Mouse (Mus musculus) megakaryocyte-erythroid progenitor cell, adult 5-6 weeks (primary cell): ENCODE measurements around the gene Scaf1. TPM values are rescaled to one million over a fixed set of nuclear protein-coding genes. Genes with fewer than 3 reads are reported as not detected.

Experiments
- ATAC-seq: replicated peaks from 2 replicates; pipeline ENCODE4 v1.8.0; 2016; ENCODE audit warnings: mild to moderate bottlenecking, inconsistent platforms; ENCODE audit not compliant: severe bottlenecking, poor library complexity, low FRiP score, low TSS enrichment
- total RNA-seq, 2 experiments: library from RNA; stranded (forward) in 1 of 2; stranded (reverse) in 1 of 2; fragments of 200-1000, 215-1000 nt in 1 of 2; fragments of >200 nt in 1 of 2; fragmentation: Nextera tagmentation in 1 of 2; gene quantifications; 2 replicates each; pipeline ENCODE4 v1.2.3; 2014 to 2017

The Scaf1 gene
- 33.0 and 46.3 TPM in 2 replicates for total RNA-seq (2014; fragmentation: Nextera tagmentation)
- total RNA-seq (2017) = 7.2 and 10.2 TPM in 2 replicates

DNA sequence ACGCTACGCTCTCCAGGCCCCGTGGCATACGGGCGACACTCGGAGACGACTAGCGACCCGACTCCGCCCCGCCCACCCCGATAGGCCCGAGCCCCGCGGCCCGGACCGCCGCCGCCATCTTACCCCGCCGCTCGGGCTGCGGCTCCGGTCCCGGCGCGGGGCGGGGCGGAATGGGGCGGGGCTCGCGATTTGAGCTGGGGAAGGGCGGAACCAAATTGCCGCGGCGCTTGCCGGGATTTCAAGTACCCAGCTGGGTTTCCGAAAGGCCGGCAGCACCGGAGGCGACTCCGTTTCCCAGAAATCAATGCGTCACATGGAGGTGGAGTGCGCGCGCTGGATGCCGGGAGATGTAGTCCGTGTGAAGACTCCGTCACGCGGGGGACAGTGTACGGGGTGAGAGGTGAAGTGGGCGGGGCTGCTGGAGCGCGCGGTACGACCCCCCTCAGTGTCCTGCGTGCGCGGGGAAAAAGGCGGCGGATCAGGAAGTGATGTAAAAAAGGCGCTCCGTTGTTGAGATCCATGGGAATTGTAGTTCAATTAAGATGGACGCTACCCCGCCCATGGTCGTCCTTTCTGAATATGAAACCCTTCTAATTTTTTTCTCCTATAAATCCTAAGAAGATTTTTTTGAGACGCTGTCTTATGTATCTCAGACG lies at the start of gene Scaf1:
Gene Scaf1 (minus strand): TSS at position 407 of the 656 bp plus-strand sequence.
- ATAC-seq = peak; percentile 65

DNA sequence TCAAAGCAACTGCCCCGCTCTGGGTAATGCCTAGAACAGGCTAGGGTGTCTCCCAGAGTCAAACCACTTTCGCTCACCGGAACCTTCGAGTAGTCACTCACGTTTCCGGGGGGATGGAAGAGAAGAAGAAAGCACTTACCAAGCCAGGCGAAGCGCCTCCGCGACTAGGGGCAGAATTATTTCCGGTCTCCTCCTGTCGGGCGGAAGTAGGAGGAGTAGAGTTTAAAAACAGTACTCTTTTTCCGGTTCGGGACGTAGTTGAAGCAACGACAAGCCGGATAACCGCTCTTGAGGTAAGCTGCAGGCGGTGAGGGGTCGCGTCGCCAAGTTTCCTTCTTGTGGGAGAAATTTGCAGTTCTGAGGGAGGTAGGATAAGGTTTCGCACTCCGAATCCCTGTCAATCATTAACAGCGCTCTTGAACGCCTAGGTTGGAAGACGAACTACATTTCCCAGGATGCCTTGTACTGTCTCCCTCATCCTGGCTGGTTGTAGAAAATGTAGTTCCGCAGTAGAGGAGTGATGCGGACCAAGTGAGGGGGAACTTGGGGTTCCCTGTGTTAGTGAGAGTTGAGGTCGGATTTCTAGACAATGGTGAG lies 46.2 kb upstream of the Scaf1 start, which contains the start of the genes Nosip and Prrg2:
Gene Nosip (plus strand): TSS at position 191 of the 597 bp plus-strand sequence.
Gene Prrg2 (minus strand): TSS at position 439 of the 597 bp plus-strand sequence.
- ATAC-seq = peak; percentile 88

DNA sequence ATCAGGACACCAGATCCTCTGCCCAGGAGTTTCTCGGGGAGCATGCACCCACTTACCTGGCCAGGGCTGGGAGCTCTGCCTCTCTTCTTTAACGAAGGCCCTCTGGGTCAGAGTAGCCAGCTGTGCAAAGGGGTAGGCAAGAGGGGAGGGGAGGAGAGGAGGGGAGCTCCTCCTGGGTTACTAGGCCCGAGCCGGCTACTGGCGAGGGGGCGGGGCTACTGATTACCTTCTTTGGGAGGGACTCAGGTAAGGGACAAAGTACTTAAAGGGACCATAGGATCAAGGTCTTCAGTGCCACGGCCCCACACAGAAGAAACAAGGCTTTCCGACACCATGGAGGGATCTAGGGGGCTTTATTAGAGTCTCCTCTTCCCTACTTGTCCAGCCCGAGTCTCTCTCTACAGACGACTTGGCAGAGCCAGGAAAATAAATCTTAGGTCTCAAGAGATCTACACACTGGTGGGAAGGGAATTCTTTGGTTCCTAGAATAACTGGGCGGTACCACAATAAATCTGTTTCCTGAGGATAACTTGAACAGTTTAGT lies 45.4 kb upstream of the Scaf1 start:
- no peak for ATAC-seq

DNA sequence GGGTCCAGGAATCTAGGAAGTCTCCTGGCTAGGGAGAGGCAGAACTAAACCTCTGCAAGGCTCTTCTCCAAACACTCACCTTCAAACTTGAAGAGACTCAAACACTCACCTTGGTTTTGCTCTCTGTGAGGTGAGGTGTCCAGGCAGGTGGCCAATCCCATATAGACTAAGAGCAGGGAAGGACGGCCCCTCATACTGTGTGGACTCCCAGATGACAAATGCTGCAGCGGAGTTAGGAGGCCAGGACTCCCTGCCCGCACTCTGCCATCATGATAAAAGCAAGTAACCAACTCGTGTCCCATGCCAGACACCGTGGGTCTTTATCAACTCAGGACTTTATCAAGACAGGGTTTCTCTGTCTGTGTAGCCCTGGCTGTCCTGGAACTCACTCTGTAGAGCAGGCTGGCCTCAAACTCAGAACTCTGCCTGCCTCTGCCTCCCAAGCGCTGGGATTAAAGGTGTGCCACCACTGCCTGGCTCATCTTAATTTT lies 44.5 kb upstream of the Scaf1 start:
- no peak for ATAC-seq

DNA sequence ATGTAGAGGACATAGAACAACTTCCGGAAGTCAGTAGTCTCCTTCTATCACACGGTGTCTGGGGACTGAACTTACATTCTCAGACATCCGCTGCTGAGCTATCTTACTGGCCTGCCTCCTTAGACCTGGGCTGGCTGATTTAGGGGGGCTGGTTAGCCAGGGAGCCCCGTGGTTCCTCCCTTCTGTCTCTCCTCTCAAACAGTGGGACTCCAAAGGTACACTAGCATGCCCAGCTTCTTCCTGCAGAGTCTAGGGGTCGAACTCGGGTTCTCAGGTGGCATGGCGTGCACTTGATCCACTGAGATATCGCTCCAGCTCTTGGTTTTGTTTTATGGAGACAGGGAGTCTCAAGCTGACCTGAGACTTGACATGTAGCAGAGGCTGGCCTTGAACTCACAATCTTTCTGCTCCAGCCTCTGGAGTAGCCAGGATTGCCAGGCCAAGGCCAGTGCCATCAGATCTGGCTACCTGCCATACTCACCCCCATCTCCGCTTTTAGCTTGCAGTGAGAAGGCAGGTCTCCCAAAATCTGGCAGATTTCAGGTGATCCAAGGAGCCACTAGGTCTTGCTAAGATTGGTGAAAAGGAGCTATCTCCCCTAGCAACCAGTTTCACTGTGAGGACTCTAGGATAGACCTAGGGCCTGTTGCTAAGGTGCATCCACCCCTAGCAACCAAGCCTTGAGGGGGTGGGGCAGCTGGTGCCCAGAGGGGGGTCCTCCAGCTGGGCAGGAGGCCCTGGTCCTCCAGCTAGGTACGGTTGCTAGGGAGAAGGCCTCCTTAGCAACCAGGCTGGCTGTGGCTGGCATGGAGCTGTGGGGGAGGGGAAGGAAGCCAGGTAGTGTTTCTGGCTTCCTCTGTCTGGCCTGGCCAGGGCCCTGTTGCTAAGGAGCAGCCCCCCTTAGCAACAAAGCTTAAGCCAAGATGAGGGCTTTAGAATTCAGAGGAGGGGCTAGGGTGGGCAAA lies 42.7 kb upstream of the Scaf1 start:
- ATAC-seq = no peak

DNA sequence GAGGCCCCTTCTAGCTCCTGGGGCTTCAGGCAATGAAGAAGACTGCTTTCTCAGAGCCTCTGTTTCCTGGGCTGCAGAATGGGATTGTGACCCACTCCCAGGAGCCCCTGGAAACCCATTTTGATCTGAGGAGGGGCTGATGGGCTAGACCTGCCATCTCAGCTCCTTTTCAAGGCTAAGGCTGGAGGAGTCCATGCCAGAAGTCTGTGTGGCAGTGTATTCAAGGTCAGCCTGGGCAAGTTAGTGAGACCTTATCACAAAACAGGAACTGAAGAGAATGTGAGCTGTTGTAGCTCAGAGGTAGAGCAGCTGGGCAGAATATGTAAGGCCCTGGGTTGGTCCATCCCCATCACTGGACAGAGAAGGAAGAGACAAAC lies 40.8 kb upstream of the Scaf1 start:
- ATAC-seq = no peak

DNA sequence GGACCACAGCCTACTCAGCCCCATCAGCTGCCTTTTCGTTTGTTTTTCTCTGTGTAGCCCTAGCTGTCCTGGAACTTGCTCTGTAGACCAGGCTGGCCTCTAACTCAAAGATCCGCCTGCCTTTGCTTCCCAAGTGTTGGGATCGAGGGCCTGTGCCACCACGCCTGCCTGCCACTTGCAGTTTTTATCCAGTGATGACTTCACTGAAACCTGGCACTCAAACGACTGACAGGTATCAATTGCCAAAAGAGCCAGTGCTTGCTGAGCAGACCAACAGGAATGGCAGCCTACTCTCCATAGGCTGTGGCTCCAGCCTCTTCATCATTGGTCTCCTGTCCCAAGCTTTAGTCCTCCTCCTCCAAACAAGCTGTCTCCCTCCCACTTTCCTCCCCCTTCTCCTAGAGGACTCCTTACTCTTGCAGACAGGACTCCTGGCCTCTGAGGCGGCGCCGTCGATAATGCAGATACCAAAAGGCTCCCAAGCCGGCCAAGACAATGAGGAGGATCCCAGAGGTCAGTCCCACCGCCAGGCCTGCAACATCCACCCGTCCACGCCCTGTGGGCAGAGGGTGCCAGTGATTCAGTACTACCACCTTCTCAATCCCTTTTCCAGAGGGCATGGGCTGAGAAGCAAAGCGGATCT lies 40.3 kb upstream of the Scaf1 start:
- ATAC-seq = no peak

DNA sequence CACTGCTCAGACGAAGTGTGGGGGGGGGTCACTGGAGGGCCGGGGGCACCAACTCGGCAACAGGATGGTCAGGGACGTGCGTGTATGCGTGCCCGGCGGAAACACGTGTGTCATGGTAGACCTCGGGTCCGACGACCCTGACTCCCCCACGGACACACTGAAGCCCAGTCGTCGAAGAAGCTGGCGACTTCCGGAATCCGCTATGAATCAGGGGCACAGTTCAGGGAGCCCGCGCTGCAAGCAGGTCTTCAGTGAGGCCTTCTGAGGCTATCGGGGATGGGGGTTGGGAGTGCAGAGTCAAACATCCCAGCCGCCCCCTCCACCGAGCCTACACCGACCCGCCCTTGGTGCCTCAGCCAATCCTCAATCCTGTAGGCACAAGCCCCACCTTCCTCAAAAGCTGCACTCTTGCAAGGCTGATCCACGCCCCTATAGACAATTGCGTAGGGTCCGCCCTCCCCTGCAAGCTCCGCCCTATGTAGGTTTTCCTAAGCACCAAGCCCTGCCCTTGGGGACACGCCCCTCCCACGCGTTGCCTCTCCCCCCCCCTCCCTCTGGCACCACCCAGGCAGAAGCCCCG lies 37.9 kb upstream of the Scaf1 start:
- ATAC-seq = peak; percentile 94

DNA sequence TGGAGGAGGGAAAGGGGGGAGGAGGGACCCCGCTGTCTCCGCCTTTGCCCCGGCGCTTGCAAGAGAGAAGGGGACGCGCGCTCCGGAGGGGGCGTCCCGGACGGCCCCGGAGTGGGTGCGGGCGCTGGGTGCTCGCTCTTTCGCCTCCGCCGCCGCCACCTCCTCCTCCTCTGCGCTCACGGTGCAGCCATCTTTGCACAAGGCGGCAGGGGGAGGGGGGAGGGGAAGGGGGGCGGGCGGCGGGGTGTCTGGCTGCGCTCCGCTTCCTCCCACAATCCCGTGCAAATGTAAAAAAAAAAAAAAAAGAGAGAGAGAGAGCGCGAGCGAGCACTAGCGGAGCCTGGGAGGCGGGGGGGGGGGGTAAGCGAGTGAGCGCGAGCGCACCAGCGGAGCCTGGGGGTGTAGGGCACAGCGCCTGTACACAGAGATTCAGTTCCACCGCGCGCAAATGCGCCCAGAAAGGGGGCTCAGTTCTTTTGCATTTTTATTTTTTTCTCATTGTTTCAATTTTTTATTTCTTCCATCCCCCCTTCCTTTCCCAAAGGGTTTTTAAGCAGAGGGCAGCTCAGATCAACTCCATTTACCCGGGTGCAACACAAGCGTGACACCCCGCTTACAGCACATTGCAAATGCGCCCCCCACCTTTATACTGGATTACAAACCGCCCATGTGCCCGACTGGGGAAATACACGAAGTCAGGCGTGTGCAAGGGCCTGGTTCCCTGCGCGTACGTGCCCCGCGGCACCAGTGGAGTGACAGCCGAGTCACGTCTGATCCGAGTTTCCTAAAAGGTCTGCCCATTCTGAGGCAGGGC lies 37.2 kb upstream of the Scaf1 start:
- peak; percentile 31 for ATAC-seq

DNA sequence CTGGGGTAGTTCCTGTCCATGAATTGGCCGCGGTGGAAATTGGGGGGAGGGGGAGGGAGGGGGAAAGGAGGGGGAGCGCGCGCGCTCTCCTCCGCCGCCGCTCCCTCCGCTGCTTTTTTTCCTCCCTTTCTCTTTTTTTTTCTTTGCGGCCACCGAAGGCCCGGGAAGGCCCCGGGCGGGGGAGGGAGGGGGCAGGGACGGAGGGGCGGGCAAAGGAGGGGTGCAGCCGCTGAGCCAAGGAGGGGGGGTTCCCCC lies 36.6 kb upstream of the Scaf1 start, which contains the start of gene Prr12:
Gene Prr12 (minus strand): TSS at position 20 of the 255 bp plus-strand sequence.
- no peak for ATAC-seq

DNA sequence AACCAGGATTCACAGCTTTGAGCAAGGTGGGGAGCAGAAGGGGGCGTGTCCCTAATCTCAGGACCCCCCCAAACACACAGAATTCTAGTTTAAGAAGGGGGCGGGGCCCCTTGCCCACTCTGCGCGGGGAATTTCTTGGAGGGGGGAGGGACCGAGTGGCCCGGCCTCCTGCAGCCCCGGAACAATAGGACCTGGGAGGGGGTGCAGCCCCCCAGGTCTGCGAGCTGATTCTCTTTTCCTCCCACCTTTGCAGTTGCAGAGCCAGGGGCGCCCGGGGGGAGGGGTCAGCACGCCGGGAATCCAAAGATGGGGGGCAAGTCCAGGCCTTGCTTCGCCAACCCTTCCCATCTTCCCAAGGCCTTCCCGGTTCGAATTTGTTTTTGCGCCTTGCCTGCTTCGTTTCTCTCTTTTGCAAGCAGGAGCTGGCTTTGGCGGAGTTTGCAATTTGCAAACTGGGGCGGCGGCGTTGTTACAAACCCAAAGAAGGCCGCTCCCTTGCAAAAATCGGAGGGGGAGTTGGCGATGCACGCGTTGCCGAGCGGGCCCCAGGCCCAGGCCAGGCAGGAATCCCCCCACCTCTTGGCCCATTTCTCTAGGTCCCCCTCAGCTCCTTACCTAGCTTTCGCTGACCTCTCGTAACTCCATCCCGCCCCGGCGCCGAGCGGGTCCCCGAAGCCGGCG lies 36.2 kb upstream of the Scaf1 start:
- no peak for ATAC-seq

DNA sequence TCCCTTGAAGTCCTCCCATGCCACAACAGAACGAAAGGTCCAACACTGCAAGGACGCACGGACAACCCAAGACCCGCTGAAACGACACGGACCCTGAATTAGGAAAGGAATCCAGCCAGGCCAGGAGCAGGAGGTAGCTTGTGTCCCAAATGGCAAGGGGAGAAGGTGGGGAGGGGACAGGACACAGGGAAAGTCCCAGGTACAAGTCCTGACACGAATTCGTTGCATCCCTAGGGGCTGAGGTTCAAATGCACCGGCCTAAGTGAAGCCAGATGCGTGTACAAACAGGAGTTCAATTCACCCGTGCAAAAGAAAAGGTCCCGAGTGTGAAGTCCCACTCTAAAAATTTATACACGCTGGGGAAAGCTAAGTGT lies 35.4 kb upstream of the Scaf1 start:
- no peak for ATAC-seq

DNA sequence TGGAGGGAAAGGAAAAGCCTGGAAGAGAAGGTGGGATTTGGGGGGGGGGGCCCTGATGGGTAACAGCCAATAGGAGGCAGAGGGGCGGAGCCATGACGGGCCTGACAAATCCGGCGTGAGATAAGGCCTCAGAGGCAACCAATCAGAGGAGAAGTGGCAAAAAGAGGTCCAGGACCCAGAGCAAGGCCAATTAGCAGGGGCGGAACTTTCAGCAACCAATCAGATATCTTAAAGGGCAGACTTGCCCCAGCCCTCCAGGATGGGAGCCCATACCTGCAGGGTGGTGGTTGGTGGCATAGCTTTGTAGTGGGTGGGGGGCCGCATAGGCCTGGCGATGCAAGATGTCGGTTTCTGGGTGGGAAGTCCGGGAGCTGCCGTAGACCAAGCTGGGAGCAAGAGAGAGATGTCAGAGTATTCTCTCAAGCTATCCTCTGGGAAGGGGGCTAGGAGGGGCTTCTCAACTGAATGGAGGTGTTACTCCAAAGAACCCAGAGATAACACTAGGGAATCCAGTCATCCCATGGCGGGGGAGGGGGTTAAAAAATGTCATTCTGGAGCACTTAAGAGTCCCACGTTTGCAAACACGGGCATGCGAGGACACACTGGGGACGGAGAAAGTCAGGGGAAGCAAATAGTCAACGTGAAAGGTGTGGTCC lies 34.9 kb upstream of the Scaf1 start:
- peak; percentile 27 for ATAC-seq

DNA sequence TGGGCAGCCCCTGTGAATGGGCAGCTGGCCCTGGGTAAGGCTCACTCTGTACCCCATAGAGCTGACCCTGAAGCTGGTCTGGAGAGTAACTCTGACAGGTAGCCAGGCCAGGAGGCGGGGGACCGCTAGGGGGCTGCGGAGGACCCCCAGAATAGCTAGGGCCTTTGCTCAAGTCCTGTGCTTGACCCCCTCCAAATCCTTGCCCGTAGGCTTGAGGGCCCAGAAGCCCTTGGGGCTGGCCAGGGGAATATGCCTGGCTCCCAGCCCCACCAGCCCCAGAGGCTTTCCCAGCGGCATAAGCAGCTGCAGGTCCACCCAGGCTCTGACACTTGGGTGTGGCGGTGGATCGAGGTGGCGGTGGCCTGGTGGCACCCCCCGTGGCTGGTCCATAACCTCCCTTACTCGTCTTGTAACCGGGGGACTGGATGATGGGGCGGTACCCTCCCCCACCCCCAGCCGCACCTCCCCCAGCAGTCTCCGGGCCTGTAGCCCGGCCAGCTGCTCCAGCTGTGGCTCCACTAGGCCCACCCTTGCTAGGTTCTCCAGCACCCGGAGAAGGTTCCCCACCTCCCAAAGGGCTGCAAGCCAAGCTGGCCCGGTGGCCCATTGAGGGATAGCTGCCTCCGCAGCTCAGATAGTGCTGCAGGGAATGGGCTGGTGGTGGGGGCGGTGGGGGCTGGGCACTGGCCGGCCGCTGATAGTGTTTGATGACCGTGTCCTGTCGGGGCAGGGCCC lies 32.9 kb upstream of the Scaf1 start:
- ATAC-seq = no peak

DNA sequence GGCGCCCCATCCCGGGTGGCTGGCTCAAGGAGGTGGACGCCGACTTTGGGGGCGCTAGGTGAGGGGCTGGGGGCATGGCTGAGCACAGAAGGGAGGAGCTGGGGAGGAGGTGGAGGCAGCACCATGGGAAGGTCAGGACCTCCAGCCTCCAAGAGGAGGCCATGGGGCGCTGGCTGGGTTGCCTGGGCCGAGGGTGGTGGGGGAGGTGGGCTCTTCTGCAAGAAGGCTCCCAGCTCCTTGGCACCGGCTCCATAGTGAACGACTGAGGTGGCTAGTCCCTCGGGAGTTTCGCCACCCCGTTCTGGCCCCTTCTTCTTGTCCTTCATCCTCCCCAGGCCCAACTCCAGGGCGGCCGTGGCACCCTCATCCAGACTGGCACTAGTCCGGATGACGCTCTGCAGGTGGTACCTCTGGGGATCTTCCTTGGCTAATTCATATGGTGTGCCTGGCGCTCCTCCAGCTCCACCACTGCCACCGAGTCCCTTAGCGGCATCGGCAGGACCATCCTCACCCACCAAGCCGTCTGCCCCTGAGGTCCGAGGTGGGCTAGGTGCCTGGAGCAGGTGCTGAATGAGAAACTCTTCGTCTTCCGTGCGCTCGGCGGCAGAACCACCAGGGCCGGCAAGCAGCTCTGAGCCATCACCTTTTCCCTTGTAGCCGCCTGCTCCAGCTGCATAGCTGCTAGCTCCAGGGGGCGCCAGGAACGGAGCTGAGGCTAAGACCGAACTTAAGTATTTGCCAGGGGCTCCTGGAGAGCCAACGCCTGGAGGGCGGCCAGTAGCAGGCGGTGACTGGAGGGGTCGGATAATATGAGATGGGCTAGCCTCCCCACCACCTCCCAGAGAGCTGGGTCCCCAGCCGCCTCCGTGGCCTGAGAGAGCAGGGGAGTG lies 32.1 kb upstream of the Scaf1 start:
- no peak for ATAC-seq

DNA sequence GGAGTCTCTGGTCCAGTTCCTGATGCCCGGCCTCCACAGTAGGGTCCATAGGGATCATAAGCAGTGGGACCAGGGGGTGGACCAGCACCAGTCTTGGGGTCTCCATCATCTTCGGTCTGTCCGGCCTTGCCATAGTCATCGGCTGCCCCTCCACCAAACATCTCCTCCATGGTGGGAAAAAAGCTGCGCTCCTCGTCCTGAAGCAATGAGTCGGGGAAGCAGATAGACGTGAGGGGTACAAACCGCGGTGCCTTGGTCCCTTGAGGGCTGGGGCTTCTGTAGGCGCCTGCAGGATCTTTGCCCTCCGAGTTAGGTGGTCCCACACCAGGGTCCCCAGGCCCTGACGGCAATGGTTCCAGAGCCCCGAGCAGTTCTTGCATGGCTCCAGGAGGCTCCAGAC lies 31.3 kb upstream of the Scaf1 start:
- ATAC-seq = no peak
